Mouse (Mus musculus) gastrocnemius, postnatal 25 days (tissue): ENCODE measurements around the gene Btbd35f25. TPM values are rescaled to one million over a fixed set of nuclear protein-coding genes. Genes with fewer than 3 reads are reported as not detected.
"Not testable (repeated sequence)": the region's sequence is repeated elsewhere in the genome, so short reads cannot be mapped to it uniquely, and the experiment has no call there.

Source experiments
- DNase-seq: peaks from one replicate; pipeline ENCODE4 v3.0.0; 2022
- long read RNA-seq, 2 experiments: library from polyadenylated mRNA; stranded (forward); transcript quantifications; one replicate each; pipeline ENCODE4 v2.0.0; 2021
- total RNA-seq, 2 experiments: library from RNA; stranded (reverse); gene quantifications; 1 replicate in 1 of 2; 2 replicates in 1 of 2; pipeline ENCODE4 v1.2.3; 2021

Gene Btbd35f25
- not detected for total RNA-seq
- long read RNA-seq, experiment 1: 0 reads
- long read RNA-seq, experiment 2: 0 reads

DNA sequence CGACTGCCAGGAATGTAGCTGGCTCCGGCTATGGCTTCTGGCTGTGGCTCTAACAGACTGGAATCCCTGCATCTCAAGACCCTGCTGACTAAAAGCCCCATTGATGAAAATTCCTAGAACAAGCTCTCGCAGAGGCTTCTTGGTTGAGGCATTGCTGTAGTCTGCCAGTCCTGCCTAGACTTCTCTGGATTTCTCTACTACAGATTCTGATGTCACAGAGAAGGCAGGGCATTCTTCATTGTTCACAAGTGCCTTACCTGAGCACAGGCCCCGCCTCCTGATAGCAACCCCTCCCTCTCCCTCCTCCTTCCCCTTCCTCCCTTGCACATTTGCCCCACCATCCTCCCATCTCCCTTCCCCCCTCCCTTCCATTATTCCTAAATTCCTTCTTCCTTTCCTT is at the start of gene Btbd35f25:
TSS of gene Btbd35f25 (minus strand) at position 101 of the 400 bp plus-strand sequence.
- DNase-seq: not testable (repeated sequence)

- DNase-seq: no peak
Measured at GRCm38 (mm10) chrX:31766255-31766654, 49.3 kb upstream of the Btbd35f25 start.

DNA sequence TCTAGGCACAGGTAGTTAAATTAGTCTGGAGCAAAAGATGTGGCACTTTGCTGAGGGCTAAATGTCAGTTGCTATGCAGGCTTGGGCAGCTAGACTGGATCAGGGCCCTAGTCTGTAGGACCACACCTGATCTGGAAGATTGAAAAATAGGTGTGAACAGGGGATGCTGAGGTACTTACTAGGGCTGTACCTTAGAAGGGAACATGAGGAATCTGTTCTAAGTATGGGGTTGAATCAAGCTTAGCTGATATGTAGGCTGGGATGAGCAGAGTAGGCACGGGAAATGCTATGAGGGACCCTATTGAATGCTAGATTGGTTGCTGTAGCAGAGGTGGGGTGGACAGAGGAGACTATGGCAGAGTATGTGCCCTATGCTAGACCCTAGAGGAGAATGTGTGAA is 47.0 kb upstream of the Btbd35f25 start:
- DNase-seq: no peak

DNA sequence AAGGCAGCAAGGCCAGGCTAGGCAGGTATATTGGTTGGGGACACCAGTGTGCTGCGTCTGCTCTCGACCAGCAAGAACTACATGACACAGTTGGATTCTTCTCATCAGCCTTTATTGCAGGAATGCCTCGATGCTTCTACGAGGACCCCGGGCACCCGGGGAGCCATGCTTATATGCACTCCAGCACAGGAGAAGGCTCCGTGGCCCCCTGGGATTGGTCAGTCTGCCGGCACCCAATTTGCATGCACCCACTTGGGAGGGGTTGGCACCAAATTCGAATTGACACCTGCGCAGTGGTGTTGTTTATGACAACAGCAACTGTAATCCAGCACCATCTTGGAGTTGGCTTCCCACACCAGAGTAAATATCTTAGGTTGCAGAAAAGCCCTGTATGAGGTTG is 28.1 kb upstream of the Btbd35f25 start:
- DNase-seq: no peak

GRCm38 (mm10) chrX:31736958-31737357 is 20.0 kb upstream of the Btbd35f25 start:
- no peak for DNase-seq

Other genes starting within 250 kb of the Btbd35f25 start
- gene Gm21883, start 142.9 kb downstream of the Btbd35f25 start, total RNA-seq: not detected
- not detected for gene Spin2e, start 98.2 kb downstream of the Btbd35f25 start, total RNA-seq
- gene Gm21637, start 244.9 kb upstream of the Btbd35f25 start, total RNA-seq: not detected